Mouse (Mus musculus): ENCODE results near the gene Samd14.

The Samd14 gene

DNA sequence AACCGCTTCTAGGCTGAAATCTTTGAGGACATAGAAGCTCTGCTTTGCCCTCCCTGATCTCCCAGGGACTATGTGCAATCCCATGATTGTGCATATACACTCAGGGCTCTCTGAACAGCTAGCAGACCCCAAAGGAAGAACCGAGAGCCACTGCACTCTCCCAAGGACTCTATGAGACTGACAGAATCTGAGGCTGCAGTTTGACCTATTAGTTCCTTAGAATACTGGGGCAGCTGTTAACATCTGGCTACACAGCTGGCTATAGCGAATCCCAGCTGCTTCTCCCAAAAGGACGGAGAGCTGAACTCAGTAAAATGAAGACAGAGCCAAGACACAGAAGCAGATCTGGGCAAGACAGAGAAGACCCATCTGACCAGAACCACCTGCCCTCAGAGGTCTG, 64.2 kb downstream of the Samd14 start:
- no peak for DNase-seq (ENCODE audit: low read depth, low spot score)

GRCm38 (mm10) chr11:95074694-95075093, 65.0 kb downstream of the Samd14 start:
- no peak for DNase-seq (ENCODE audit: low read depth, low spot score)

GRCm38 (mm10) chr11:95075197-95076040, 65.7 kb downstream of the Samd14 start:
- no peak for DNase-seq (ENCODE audit: low read depth, low spot score)
